Comparison of ENCODE assay signal across 8 mouse cellular contexts in the genomic region with DNA sequence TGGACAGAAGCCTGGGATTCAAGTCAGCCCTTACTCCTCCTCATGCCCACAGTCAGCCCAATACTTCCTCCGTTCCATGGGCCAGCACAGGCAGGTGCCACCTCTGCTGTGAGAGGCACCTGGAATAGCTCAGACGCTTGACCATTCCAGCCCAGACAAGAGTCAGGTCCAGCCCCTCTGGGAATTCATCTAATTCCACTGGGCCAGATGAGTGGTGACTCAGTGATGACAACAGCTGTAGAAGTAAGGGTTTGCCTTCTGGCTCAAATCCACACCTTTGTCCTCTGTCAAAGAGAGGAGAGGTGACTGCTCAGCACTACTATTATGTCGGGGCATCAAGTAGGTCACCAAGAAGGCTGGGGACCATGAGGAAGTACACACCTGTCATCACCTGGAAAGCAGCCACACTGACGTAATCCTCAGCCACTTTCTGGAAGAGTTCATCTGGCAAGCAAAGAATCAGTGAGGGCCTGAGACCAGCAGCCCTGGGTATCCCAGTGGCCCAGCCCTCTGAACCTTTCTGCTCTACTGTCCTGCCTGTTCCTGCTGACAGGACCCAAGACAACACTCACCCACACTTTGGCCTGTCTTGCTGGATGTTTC. TPM values are rescaled to one million over a fixed set of nuclear protein-coding genes. Genes with fewer than 3 reads are reported as not detected.
DNase-seq lines count a peak whose midpoint lies in the region; ATAC-seq and TF ChIP-seq lines count a peak whose summit lies in the region.

Prelid1 (plus strand) TSS at position 570 of the 603 bp plus-strand sequence.

- no peak for TF ChIP-seq POLR2A in testis, adult 2 months (IDR thresholded peaks at IDR 0.05; ENCODE audit: control insufficient read depth, low read depth, low read length)

- peak within 1 kb of the TSS; percentile 92 for H3K4me3 ChIP-seq in testis, adult 2 months (ENCODE audit: control insufficient read depth, low read depth, low read length)
- peak within 1 kb of the TSS; percentile 93 for H3K4me3 ChIP-seq in midbrain, embryonic 10.5 days

- no peak for DNase-seq in testis, postnatal 14 days (ENCODE audit: low spot score)
- DNase-seq in heart, adult 18-20 months: no peak
- no peak for DNase-seq in layer of hippocampus, postnatal 10 days (ENCODE audit: low spot score in 2 of 2)
- no peak for DNase-seq in midbrain, embryonic 10.5 days (ENCODE audit: low spot score)
- DNase-seq in thymus, postnatal 10 days (ENCODE audit: low spot score in 2 of 2): no peak
- DNase-seq in thymus, postnatal 36 days: no peak

- H3K4me1 ChIP-seq in testis, adult 2 months (ENCODE audit: control insufficient read depth, insufficient read depth, low read length): peaks cover 11% of the 10 kb centered on the region
- H3K4me1 ChIP-seq in midbrain, embryonic 10.5 days: peaks cover 38% of the 10 kb centered on the region

- 85% methylated on average over 4 of the region's 4 CpGs for WGBS in midbrain, embryonic 10.5 days

- H3K36me3 ChIP-seq in testis, adult 2 months (ENCODE audit: control insufficient read depth, insufficient read depth, low read length): no peaks in the 10 kb centered on the region; the same call in 1 of the 2 replicates
- H3K36me3 ChIP-seq in midbrain, embryonic 10.5 days: peaks cover 80% of the 10 kb centered on the region

- no peak for ATAC-seq in common myeloid progenitor, adult 5-6 weeks (replicated peaks; ENCODE audit: low read depth, poor library complexity, severe bottlenecking)

- no peaks in the 10 kb centered on the region for H3K9me3 ChIP-seq in midbrain, embryonic 10.5 days (replicated peaks)

- TF ChIP-seq CTCF in testis, adult 2 months (IDR thresholded peaks at IDR 0.05; ENCODE audit: control insufficient read depth, insufficient read depth, insufficient replicate concordance, low read depth, low read length): no peak

- H3K27ac ChIP-seq in testis, adult 2 months (ENCODE audit: control insufficient read depth, insufficient read depth, low read depth, low read length): peak within 1 kb of the TSS; percentile 83
- H3K27ac ChIP-seq in midbrain, embryonic 10.5 days (replicated peaks): peak within 1 kb of the TSS; percentile 95

- H3K27me3 ChIP-seq in testis, adult 2 months (ENCODE audit: control insufficient read depth, insufficient read depth, low read length): no peaks in the 10 kb centered on the region
- H3K27me3 ChIP-seq in midbrain, embryonic 10.5 days (ENCODE audit: low read depth, poor library complexity, severe bottlenecking): no peaks in the 10 kb centered on the region

RNA-seq across cellular contexts. Expression of gene Prelid1, which starts in this region (rescaled TPM):
- 32.7 and 40.0 TPM in 2 replicates for polyA plus RNA-seq in testis, adult 2 months (2012; rRNA removed)
- total RNA-seq in common myeloid progenitor, adult 5-6 weeks (2017): 83.2 and 93.3 TPM in 2 replicates
- 10 to 100 TPM; 40.4 to 47.3 TPM for total RNA-seq in heart, adult 18-20 months (2021)
- 100 to 1,000 TPM; 169 to 177 TPM for total RNA-seq in layer of hippocampus, postnatal 10 days (2021)
- polyA plus RNA-seq in midbrain, embryonic 10.5 days (2016; fragmentation: Nextera tagmentation; extraction: Ambion mirVana): 494 and 539 TPM in 2 replicates

Comparison
In these comparisons a context has a peak if more than half of its experiments do, and no peak if none do; other contexts are left out.
1. RNA of gene Prelid1 (polyA plus RNA-seq): 494 to 539 TPM in midbrain, embryonic 10.5 days; 32.7 to 40.0 TPM in testis, adult 2 months; every median in the first group is over 10 times any median in the second.